ENCODE assay signal across 8 mouse cellular contexts in genomic region chr7:24384827-24385226, GRCm38 (mm10). TPM values are rescaled to one million over a fixed set of nuclear protein-coding genes. Genes with fewer than 3 reads are reported as not detected.
A peak's percentile ranks its signal among the peaks of the same experiment; 100 is the strongest.
DNase-seq lines count a peak whose midpoint lies in the region; ATAC-seq and TF ChIP-seq lines count a peak whose summit lies in the region.

No protein-coding gene starts in this region.

- no peak overlapping the region for H3K27ac ChIP-seq in cerebellum, adult 2 months (ENCODE audit: insufficient read depth, low read length)
- H3K27ac ChIP-seq in forebrain, postnatal 0 days (ENCODE audit: low read depth, low read length): no peak overlapping the region
- H3K27ac ChIP-seq in intestine, embryonic 16.5 days (ENCODE audit: low read length): no peak overlapping the region
- peak overlapping the region; percentile 76; the same call in 1 of the 2 replicates for H3K27ac ChIP-seq in liver, embryonic 14.5 days

- H3K9me3 ChIP-seq in forebrain, postnatal 0 days (ENCODE audit: low read length): no peaks in the 10 kb centered on the region
- H3K9me3 ChIP-seq in intestine, embryonic 16.5 days (ENCODE audit: control insufficient read depth, low read length): no peaks in the 10 kb centered on the region
- no peaks in the 10 kb centered on the region for H3K9me3 ChIP-seq in liver, embryonic 14.5 days (ENCODE audit: control insufficient read depth, low read length)

- no peaks in the 10 kb centered on the region for H3K27me3 ChIP-seq in cerebellum, adult 2 months (ENCODE audit: control insufficient read depth, insufficient read depth, low read length)
- H3K27me3 ChIP-seq in forebrain, postnatal 0 days (ENCODE audit: insufficient read depth, low read length): no peaks in the 10 kb centered on the region
- H3K27me3 ChIP-seq in intestine, embryonic 16.5 days (replicated peaks; ENCODE audit: control insufficient read depth, insufficient read depth, low read length): no peaks in the 10 kb centered on the region
- H3K27me3 ChIP-seq in liver, embryonic 14.5 days (ENCODE audit: control insufficient read depth, insufficient read depth, low read length): no peaks in the 10 kb centered on the region

- H3K4me3 ChIP-seq in cerebellum, adult 2 months (replicated peaks; ENCODE audit: insufficient read depth, low read depth, low read length): peak overlapping the region; percentile 54
- no peak overlapping the region for H3K4me3 ChIP-seq in forebrain, postnatal 0 days (ENCODE audit: low read depth, low read length)
- no peak overlapping the region for H3K4me3 ChIP-seq in intestine, embryonic 16.5 days (ENCODE audit: low read length)
- H3K4me3 ChIP-seq in liver, embryonic 14.5 days (ENCODE audit: insufficient read depth in 1 of 2, low read depth in 2 of 2, low read length in 2 of 2): no peak overlapping the region

- no peaks in the 10 kb centered on the region for H3K36me3 ChIP-seq in forebrain, postnatal 0 days (ENCODE audit: insufficient read depth)
- no peaks in the 10 kb centered on the region for H3K36me3 ChIP-seq in intestine, embryonic 16.5 days (ENCODE audit: control insufficient read depth, insufficient read depth, low read length)
- H3K36me3 ChIP-seq in liver, embryonic 14.5 days (replicated peaks; ENCODE audit: control insufficient read depth, insufficient read depth, low read depth): peaks cover 70% of the 10 kb centered on the region

- peak; percentile 67 for DNase-seq in ovary, postnatal 14 days (ENCODE audit: low spot score)
- no peak for DNase-seq in ovary, postnatal 10 days (ENCODE audit: low spot score)
- DNase-seq in cerebellum, adult 2 months: peak; percentile 56 to 80
- DNase-seq in forebrain, postnatal 0 days: peak; percentile 76
- DNase-seq in liver, embryonic 14.5 days (ENCODE audit: low read depth in 3 of 3, low spot score in 3 of 3): no peak
- DNase-seq in neural tube, embryonic 10.5 days (ENCODE audit: extremely low spot score, low spot score): peak; percentile 84
- DNase-seq in testis, postnatal 14 days (ENCODE audit: low spot score): peak; percentile 67

- TF ChIP-seq EP300 in liver, embryonic 14.5 days (IDR thresholded peaks at IDR 0.05; ENCODE audit: low read depth): no peak

- WGBS in cerebellum, adult 2 months: 3% methylated on average over 11 of the region's 11 CpGs
- 9% methylated on average over 11 of the region's 11 CpGs for WGBS in forebrain, postnatal 0 days
- WGBS in intestine, embryonic 16.5 days: 7% methylated on average over 11 of the region's 11 CpGs
- WGBS in liver, embryonic 14.5 days (ENCODE audit: insufficient replicate concordance): 18% methylated on average over 11 of the region's 11 CpGs

- peak; percentile 86 for TF ChIP-seq CTCF in cerebellum, adult 2 months (IDR thresholded peaks at IDR 0.05; ENCODE audit: borderline replicate concordance, insufficient read depth, low read depth, low read length)
- peak; percentile 88 for TF ChIP-seq CTCF in forebrain, postnatal 0 days (IDR thresholded peaks at IDR 0.05; ENCODE audit: low read depth)
- TF ChIP-seq CTCF in liver, embryonic 14.5 days (IDR thresholded peaks at IDR 0.05; ENCODE audit: low read depth): peak; percentile 96

- TF ChIP-seq POLR2A in cerebellum, adult 2 months (IDR thresholded peaks at IDR 0.05; ENCODE audit: borderline replicate concordance, insufficient read depth, low read length): no peak

- ATAC-seq in forebrain, postnatal 0 days: peak; percentile 66
- ATAC-seq in intestine, embryonic 16.5 days: peak; percentile 49; the same call in 1 of the 2 replicates
- ATAC-seq in liver, embryonic 14.5 days (ENCODE audit: insufficient read depth): no peak

- H3K4me1 ChIP-seq in cerebellum, adult 2 months (ENCODE audit: control insufficient read depth, insufficient read depth, low read length): 0 out of 2 replicates have a peak, but pooled peaks cover 2% of the 10 kb centered on the region
- no peaks in the 10 kb centered on the region for H3K4me1 ChIP-seq in forebrain, postnatal 0 days (ENCODE audit: insufficient read depth)
- no peaks in the 10 kb centered on the region for H3K4me1 ChIP-seq in intestine, embryonic 16.5 days (ENCODE audit: control insufficient read depth, insufficient read depth, low read length)
- peaks cover 26 to 55% of the 10 kb centered on the region in 2 experiments for H3K4me1 ChIP-seq in liver, embryonic 14.5 days (replicated peaks; ENCODE audit: control insufficient read depth in 2 of 2, insufficient read depth in 2 of 2, low read length in 1 of 2)

- H3K9ac ChIP-seq in forebrain, postnatal 0 days: no peak overlapping the region
- no peak overlapping the region for H3K9ac ChIP-seq in intestine, embryonic 16.5 days (ENCODE audit: low read depth, low read length)
- no peak overlapping the region for H3K9ac ChIP-seq in liver, embryonic 14.5 days (replicated peaks)

- peak overlapping the region; percentile 30; the same call in 1 of the 2 replicates for H3K4me2 ChIP-seq in forebrain, postnatal 0 days (ENCODE audit: low read depth)
- no peak overlapping the region for H3K4me2 ChIP-seq in intestine, embryonic 16.5 days (ENCODE audit: low read depth, low read length)
- H3K4me2 ChIP-seq in liver, embryonic 14.5 days (ENCODE audit: low read depth): no peak overlapping the region

RNA-seq across cellular contexts. Expression of gene Smg9, which starts 14.6 kb away (rescaled TPM):
- polyA plus RNA-seq in cerebellum, adult 2 months (2012; rRNA removed): 89.3 and 95.5 TPM in 2 replicates
- total RNA-seq in forebrain, postnatal 0 days (2014; rRNA removed): 23.9 and 31.8 TPM in 2 replicates
- 25.2 and 28.5 TPM in 2 replicates for polyA plus RNA-seq in forebrain, postnatal 0 days (2015; fragmentation: Nextera tagmentation; extraction: Ambion mirVana)
- 20.4 and 22.0 TPM in 2 replicates for polyA plus RNA-seq in intestine, embryonic 16.5 days (2015; fragmentation: Nextera tagmentation; extraction: Ambion mirVana)
- polyA plus RNA-seq in liver, embryonic 14.5 days (2012; rRNA removed): 20.6 and 22.2 TPM in 2 replicates
- 11.2 and 11.8 TPM in 2 replicates for polyA plus RNA-seq in liver, embryonic 14.5 days (2014; fragmentation: Nextera tagmentation; extraction: Ambion mirVana)

RNA-seq across cellular contexts. Expression of gene Kcnn4, which starts 14.8 kb away (rescaled TPM):
- 0.49 and 0.59 TPM in 2 replicates for polyA plus RNA-seq in cerebellum, adult 2 months (2012; rRNA removed)
- total RNA-seq in forebrain, postnatal 0 days (2014; rRNA removed): 1.2 and 1.5 TPM in 2 replicates
- polyA plus RNA-seq in forebrain, postnatal 0 days (2015; fragmentation: Nextera tagmentation; extraction: Ambion mirVana): 0.88 and 1.1 TPM in 2 replicates
- polyA plus RNA-seq in intestine, embryonic 16.5 days (2015; fragmentation: Nextera tagmentation; extraction: Ambion mirVana): 2.5 and 4.3 TPM in 2 replicates
- polyA plus RNA-seq in liver, embryonic 14.5 days (2012; rRNA removed): 112 and 113 TPM in 2 replicates
- polyA plus RNA-seq in liver, embryonic 14.5 days (2014; fragmentation: Nextera tagmentation; extraction: Ambion mirVana): 90.2 and 112 TPM in 2 replicates

RNA-seq across cellular contexts. Expression of gene Lypd5, which starts 35.8 kb away (rescaled TPM):
- not detected in 2 replicates for polyA plus RNA-seq in cerebellum, adult 2 months (2012; rRNA removed)
- total RNA-seq in forebrain, postnatal 0 days (2014; rRNA removed): not detected in 2 replicates
- not detected in 2 replicates for polyA plus RNA-seq in forebrain, postnatal 0 days (2015; fragmentation: Nextera tagmentation; extraction: Ambion mirVana)
- 0.10 TPM in 1 of 2 replicates, not detected in the other for polyA plus RNA-seq in intestine, embryonic 16.5 days (2015; fragmentation: Nextera tagmentation; extraction: Ambion mirVana)
- polyA plus RNA-seq in liver, embryonic 14.5 days (2012; rRNA removed): not detected in 2 replicates
- not detected in 2 replicates for polyA plus RNA-seq in liver, embryonic 14.5 days (2014; fragmentation: Nextera tagmentation; extraction: Ambion mirVana)

RNA-seq across cellular contexts. Expression of gene Tescl, which starts 51.1 kb away (rescaled TPM):
- 0.22 and 0.39 TPM in 2 replicates for polyA plus RNA-seq in cerebellum, adult 2 months (2012; rRNA removed)
- not detected in 2 replicates for total RNA-seq in forebrain, postnatal 0 days (2014; rRNA removed)
- not detected in 2 replicates for polyA plus RNA-seq in forebrain, postnatal 0 days (2015; fragmentation: Nextera tagmentation; extraction: Ambion mirVana)
- polyA plus RNA-seq in intestine, embryonic 16.5 days (2015; fragmentation: Nextera tagmentation; extraction: Ambion mirVana): not detected in 2 replicates
- polyA plus RNA-seq in liver, embryonic 14.5 days (2012; rRNA removed): 0.11 TPM in 1 of 2 replicates, not detected in the other
- polyA plus RNA-seq in liver, embryonic 14.5 days (2014; fragmentation: Nextera tagmentation; extraction: Ambion mirVana): not detected in 2 replicates

Comparison
In these comparisons a context has a peak if more than half of its experiments do, and no peak if none do; other contexts are left out.
1. DNase-seq: peak in ovary, postnatal 14 days (single experiment), cerebellum, adult 2 months (2 of 2), forebrain, postnatal 0 days (single experiment), neural tube, embryonic 10.5 days (single experiment) and testis, postnatal 14 days (single experiment); none in ovary, postnatal 10 days (single experiment) and liver, embryonic 14.5 days (0 of 3).
2. RNA of gene Kcnn4, which starts 14.8 kb away (polyA plus RNA-seq): 90.2 to 113 TPM in liver, embryonic 14.5 days; 2.5 to 4.3 TPM in intestine, embryonic 16.5 days, 0.88 to 1.1 TPM in forebrain, postnatal 0 days and 0.49 to 0.59 TPM in cerebellum, adult 2 months; every median in the first group is over 10 times any median in the second.
3. Peak in every context shown above with its lines, with median percentiles within 50 percentile points of each other: CTCF ChIP-seq.